Mouse (Mus musculus): Measurements from ENCODE around the gene Gm45062. TPM values are rescaled to one million over a fixed set of nuclear protein-coding genes. Genes with fewer than 3 reads are reported as not detected.
A peak's percentile ranks its signal among the peaks of the same experiment; 100 is the strongest.

Gene Gm45062
- polyA plus RNA-seq, 1 experiment from 2014 or later = 4.2 TPM

- Histone ChIP-seq H3K36me3 (ENCODE audit: control insufficient read depth, insufficient read depth, low read length) (no peaks in the 10 kb centered on the region), H3K9me3 (ENCODE audit: control insufficient read depth, low read length) (0 out of 2 replicates have a peak, but pooled peaks cover 2% of the 10 kb centered on the region), H3K4me1 (ENCODE audit: control insufficient read depth in 2 of 2, insufficient read depth in 2 of 2, low read length in 2 of 2) (no peaks in the 10 kb centered on the region), H3K27me3 (ENCODE audit: control insufficient read depth, insufficient read depth, low read length) (no peaks in the 10 kb centered on the region), H3K4me3 (ENCODE audit: control insufficient read depth in 1 of 2, insufficient read depth in 1 of 2, low read depth in 1 of 2, low read length in 2 of 2) (no peak overlapping the region), H3K4me2 (ENCODE audit: low read length) (no peak overlapping the region), H3K27ac (replicated peaks in 1 of 2; ENCODE audit: control insufficient read depth in 1 of 2, insufficient read depth in 1 of 2, low read depth in 2 of 2, low read length in 2 of 2) (no peak overlapping the region), H3K9ac (ENCODE audit: low read length) (no peak overlapping the region)
- no peak for ATAC-seq (ENCODE audit: insufficient number of reproducible peaks, insufficient read depth, low FRiP score, low read depth)
- 13% methylated on average over 3 of the region's 3 CpGs for WGBS
Observed at GRCm38 (mm10) chr6:8503953-8504352, 244.7 kb downstream of the Gm45062 start.

DNA sequence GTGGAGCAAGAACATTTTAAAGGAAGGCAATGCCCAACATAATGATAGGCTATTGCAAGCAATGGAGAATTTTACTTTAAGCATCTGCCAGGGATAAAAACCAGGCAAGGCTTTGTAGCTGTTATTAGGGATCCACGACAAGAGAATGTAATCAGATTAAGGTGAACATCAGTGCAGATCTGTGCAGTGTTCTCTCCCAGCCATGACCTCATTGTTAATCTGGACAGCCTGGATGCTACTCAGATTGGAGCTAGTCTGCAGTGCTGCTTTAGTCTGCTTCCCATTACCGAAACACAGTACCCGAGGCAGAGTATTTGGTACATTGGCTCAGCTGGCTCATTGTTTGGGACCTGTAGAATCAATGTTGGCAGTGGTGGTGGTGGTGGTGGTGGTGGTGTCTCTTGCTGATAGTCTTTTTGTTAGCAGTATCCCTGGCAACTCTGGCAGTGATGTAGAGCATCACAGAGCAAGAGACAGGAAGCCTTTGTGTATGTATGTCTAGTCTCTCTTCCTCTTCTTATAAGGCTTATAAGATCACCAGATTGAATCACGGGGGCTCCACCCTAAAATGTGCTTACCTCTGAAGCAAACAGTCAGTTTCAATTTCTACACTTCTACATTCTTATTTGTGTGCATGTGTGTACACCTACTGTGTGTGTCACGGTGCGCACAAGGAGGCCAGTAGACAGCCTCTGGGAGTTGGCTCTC is 245.4 kb downstream of the Gm45062 start:
- 77% methylated on average over 6 of the region's 6 CpGs for WGBS
- no peaks in the 10 kb centered on the region for H3K36me3 ChIP-seq (ENCODE audit: control insufficient read depth, insufficient read depth, low read length)
- no peak overlapping the region for H3K9ac ChIP-seq (ENCODE audit: low read length)
- no peak for ATAC-seq (ENCODE audit: insufficient number of reproducible peaks, insufficient read depth, low FRiP score, low read depth)
- H3K4me1 ChIP-seq (ENCODE audit: control insufficient read depth in 2 of 2, insufficient read depth in 2 of 2, low read length in 2 of 2) = no peaks in the 10 kb centered on the region
- H3K4me2 ChIP-seq (ENCODE audit: low read length) = no peak overlapping the region
- H3K27ac ChIP-seq (replicated peaks in 1 of 2; ENCODE audit: control insufficient read depth in 1 of 2, insufficient read depth in 1 of 2, low read depth in 2 of 2, low read length in 2 of 2) = no peak overlapping the region
- H3K4me3 ChIP-seq (ENCODE audit: control insufficient read depth in 1 of 2, insufficient read depth in 1 of 2, low read depth in 1 of 2, low read length in 2 of 2) = no peak overlapping the region
- no peaks in the 10 kb centered on the region for H3K27me3 ChIP-seq (ENCODE audit: control insufficient read depth, insufficient read depth, low read length)
- H3K9me3 ChIP-seq (ENCODE audit: control insufficient read depth, low read length) = 0 out of 2 replicates have a peak, but pooled peaks cover 2% of the 10 kb centered on the region

DNA sequence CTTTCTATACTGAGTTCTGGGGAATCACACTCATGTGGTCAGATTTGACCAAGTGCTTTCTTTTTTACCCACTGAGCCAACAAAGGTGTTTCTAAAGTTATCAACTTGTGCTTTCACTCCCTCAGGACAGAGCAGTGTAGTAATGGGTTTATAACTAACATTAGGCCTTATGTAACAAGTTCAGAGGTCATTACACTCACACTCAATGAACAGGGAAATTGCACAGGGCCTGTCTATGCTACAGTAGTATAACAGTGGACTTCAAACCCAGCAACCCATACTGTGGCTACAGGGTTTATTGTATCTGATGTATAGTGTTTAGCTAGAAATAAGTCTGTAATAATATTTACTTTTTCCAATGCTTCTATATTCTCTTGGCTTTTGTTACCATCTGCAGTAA is 247.4 kb downstream of the Gm45062 start:
- Histone ChIP-seq H3K36me3 (ENCODE audit: control insufficient read depth, insufficient read depth, low read length) (no peaks in the 10 kb centered on the region), H3K4me1 (ENCODE audit: control insufficient read depth in 2 of 2, insufficient read depth in 2 of 2, low read length in 2 of 2) (peaks cover 0 to 6% of the 10 kb centered on the region in 2 experiments; a peak in 1 of 4 replicates), H3K27ac (replicated peaks in 1 of 2; ENCODE audit: control insufficient read depth in 1 of 2, insufficient read depth in 1 of 2, low read depth in 2 of 2, low read length in 2 of 2) (no peak overlapping the region), H3K9ac (ENCODE audit: low read length) (no peak overlapping the region), H3K9me3 (ENCODE audit: control insufficient read depth, low read length) (no peaks in the 10 kb centered on the region), H3K4me3 (ENCODE audit: control insufficient read depth in 1 of 2, insufficient read depth in 1 of 2, low read depth in 1 of 2, low read length in 2 of 2) (no peak overlapping the region), H3K27me3 (ENCODE audit: control insufficient read depth, insufficient read depth, low read length) (no peaks in the 10 kb centered on the region), H3K4me2 (ENCODE audit: low read length) (no peak overlapping the region)
- no peak for ATAC-seq (ENCODE audit: insufficient number of reproducible peaks, insufficient read depth, low FRiP score, low read depth)

DNA sequence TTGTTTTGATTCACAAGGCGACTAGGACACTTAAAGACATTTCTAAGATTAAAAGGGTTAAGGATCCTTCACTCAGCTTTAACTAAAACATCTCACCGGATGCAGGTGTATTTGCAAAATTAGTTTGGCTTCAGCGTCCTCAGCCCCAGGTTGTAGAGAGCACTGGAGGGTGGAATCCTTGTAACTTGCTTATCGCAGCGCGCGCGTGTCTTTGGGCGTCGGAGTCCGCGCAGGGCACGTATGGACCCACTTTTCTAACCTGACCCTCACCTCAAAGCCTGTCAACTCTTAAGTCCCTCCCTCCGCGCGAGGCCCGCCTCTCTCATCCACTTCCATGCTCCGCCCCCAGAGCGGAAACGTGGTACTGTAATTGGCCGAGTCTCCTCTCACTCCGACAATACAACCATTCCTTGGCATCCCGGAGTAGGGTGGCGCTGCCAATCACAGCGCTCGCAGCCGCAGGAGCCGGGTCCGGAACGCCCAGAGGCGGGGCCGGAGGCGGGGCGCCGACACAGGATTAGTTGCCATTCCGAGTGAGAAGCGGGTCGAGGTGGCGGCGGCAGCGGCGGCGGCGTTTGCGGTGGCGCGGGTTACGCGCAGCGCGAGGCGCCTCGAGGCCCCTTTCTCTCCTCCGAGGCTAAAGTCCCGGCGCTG is 249.8 kb downstream of the Gm45062 start:
- Histone ChIP-seq H3K9ac (ENCODE audit: low read length) (peak overlapping the region; percentile 88), H3K27ac (replicated peaks in 1 of 2; ENCODE audit: control insufficient read depth in 1 of 2, insufficient read depth in 1 of 2, low read depth in 2 of 2, low read length in 2 of 2) (peak overlapping the region; percentile 85 to 98), H3K4me1 (ENCODE audit: control insufficient read depth in 2 of 2, insufficient read depth in 2 of 2, low read length in 2 of 2) (peaks cover 0 to 15% of the 10 kb centered on the region in 2 experiments; a peak in 3 of 4 replicates), H3K27me3 (ENCODE audit: control insufficient read depth, insufficient read depth, low read length) (no peaks in the 10 kb centered on the region), H3K9me3 (ENCODE audit: control insufficient read depth, low read length) (no peaks in the 10 kb centered on the region), H3K4me3 (ENCODE audit: control insufficient read depth in 1 of 2, insufficient read depth in 1 of 2, low read depth in 1 of 2, low read length in 2 of 2) (peak overlapping the region; percentile 59 to 81), H3K36me3 (ENCODE audit: control insufficient read depth, insufficient read depth, low read length) (no peaks in the 10 kb centered on the region), H3K4me2 (ENCODE audit: low read length) (peak overlapping the region; percentile 72)
- under 1% methylated on average over 54 of the region's 56 CpGs for WGBS
- peak; percentile 99 for ATAC-seq (ENCODE audit: insufficient number of reproducible peaks, insufficient read depth, low FRiP score, low read depth)

DNA sequence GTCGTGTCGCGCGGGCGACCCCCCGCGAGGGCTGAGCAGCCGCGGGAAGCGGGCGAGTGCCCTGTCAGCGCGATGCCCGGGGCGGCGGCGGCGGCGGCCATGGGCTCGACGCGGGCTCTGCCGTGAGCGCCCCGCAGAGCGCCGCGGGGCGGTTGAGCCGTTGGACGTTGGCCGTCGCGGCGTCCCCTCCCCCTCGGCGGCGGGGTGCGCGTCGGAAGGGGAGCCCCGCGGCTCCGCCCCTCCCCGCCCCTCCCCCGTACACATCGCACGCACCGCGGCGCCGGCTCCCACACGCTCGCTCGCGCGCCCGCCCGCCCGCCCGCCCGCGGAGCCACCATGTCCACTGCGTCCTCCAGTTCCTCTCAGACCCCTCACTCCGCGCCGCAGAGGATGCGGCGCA is 250.3 kb downstream of the Gm45062 start, which contains the start of gene Glcci1:
Gene Glcci1, plus strand, starts transcription at position 50 of the 400 bp plus-strand sequence.
- Histone ChIP-seq H3K9ac (ENCODE audit: low read length) (peak within 1 kb of the TSS; percentile 88), H3K4me3 (ENCODE audit: control insufficient read depth in 1 of 2, insufficient read depth in 1 of 2, low read depth in 1 of 2, low read length in 2 of 2) (peak within 1 kb of the TSS; percentile 59 to 81), H3K9me3 (ENCODE audit: control insufficient read depth, low read length) (no peaks in the 10 kb centered on the region), H3K4me1 (ENCODE audit: control insufficient read depth in 2 of 2, insufficient read depth in 2 of 2, low read length in 2 of 2) (peaks cover 0 to 15% of the 10 kb centered on the region in 2 experiments; a peak in 3 of 4 replicates), H3K36me3 (ENCODE audit: control insufficient read depth, insufficient read depth, low read length) (no peaks in the 10 kb centered on the region), H3K4me2 (ENCODE audit: low read length) (peak within 1 kb of the TSS; percentile 72), H3K27ac (replicated peaks in 1 of 2; ENCODE audit: control insufficient read depth in 1 of 2, insufficient read depth in 1 of 2, low read depth in 2 of 2, low read length in 2 of 2) (peak within 1 kb of the TSS; percentile 85 to 98), H3K27me3 (ENCODE audit: control insufficient read depth, insufficient read depth, low read length) (no peaks in the 10 kb centered on the region)
- under 1% methylated on average over 28 of the region's 69 CpGs for WGBS
- ATAC-seq (ENCODE audit: insufficient number of reproducible peaks, insufficient read depth, low FRiP score, low read depth) = peak; percentile 85

GRCm38 (mm10) chr6:8509961-8510863 is 251.0 kb downstream of the Gm45062 start:
- under 1% methylated on average over 46 of the region's 73 CpGs for WGBS
- ATAC-seq (ENCODE audit: insufficient number of reproducible peaks, insufficient read depth, low FRiP score, low read depth) = peak; percentile 4; the same call in 1 of the 2 replicates
- no peaks in the 10 kb centered on the region for H3K9me3 ChIP-seq (ENCODE audit: control insufficient read depth, low read length)
- H3K27me3 ChIP-seq (ENCODE audit: control insufficient read depth, insufficient read depth, low read length) = no peaks in the 10 kb centered on the region
- H3K36me3 ChIP-seq (ENCODE audit: control insufficient read depth, insufficient read depth, low read length) = no peaks in the 10 kb centered on the region
- H3K4me3 ChIP-seq (ENCODE audit: control insufficient read depth in 1 of 2, insufficient read depth in 1 of 2, low read depth in 1 of 2, low read length in 2 of 2) = peak overlapping the region; percentile 59 to 81
- peak overlapping the region; percentile 72 for H3K4me2 ChIP-seq (ENCODE audit: low read length)
- peaks cover 0 to 15% of the 10 kb centered on the region in 2 experiments; a peak in 3 of 4 replicates for H3K4me1 ChIP-seq (ENCODE audit: control insufficient read depth in 2 of 2, insufficient read depth in 2 of 2, low read length in 2 of 2)
- H3K27ac ChIP-seq (replicated peaks in 1 of 2; ENCODE audit: control insufficient read depth in 1 of 2, insufficient read depth in 1 of 2, low read depth in 2 of 2, low read length in 2 of 2) = peak overlapping the region; percentile 56 to 98; a peak in 3 of 4 replicates
- peak overlapping the region; percentile 88 for H3K9ac ChIP-seq (ENCODE audit: low read length)

GRCm38 (mm10) chr6:8510864-8511428 is 251.7 kb downstream of the Gm45062 start:
- 8% methylated on average over 7 of the region's 7 CpGs for WGBS
- H3K27ac ChIP-seq (replicated peaks in 1 of 2; ENCODE audit: control insufficient read depth in 1 of 2, insufficient read depth in 1 of 2, low read depth in 2 of 2, low read length in 2 of 2) = peak overlapping the region in 1 of 2 experiments; percentile 98; a peak in 2 of 4 replicates

More at GRCm38 (mm10) chr6:8510864-8511428, 251.7 kb downstream of the Gm45062 start:
- Histone ChIP-seq H3K27me3 (ENCODE audit: control insufficient read depth, insufficient read depth, low read length) (no peaks in the 10 kb centered on the region), H3K36me3 (ENCODE audit: control insufficient read depth, insufficient read depth, low read length) (no peaks in the 10 kb centered on the region), H3K4me1 (ENCODE audit: control insufficient read depth in 2 of 2, insufficient read depth in 2 of 2, low read length in 2 of 2) (peaks cover 0 to 15% of the 10 kb centered on the region in 2 experiments; a peak in 3 of 4 replicates), H3K9me3 (ENCODE audit: control insufficient read depth, low read length) (no peaks in the 10 kb centered on the region), H3K9ac (ENCODE audit: low read length) (peak overlapping the region; percentile 88), H3K4me3 (ENCODE audit: control insufficient read depth in 1 of 2, insufficient read depth in 1 of 2, low read depth in 1 of 2, low read length in 2 of 2) (peak overlapping the region; percentile 59 to 81; a peak in 3 of 4 replicates), H3K4me2 (ENCODE audit: low read length) (peak overlapping the region; percentile 72)
- no peak for ATAC-seq (ENCODE audit: insufficient number of reproducible peaks, insufficient read depth, low FRiP score, low read depth)
